Mouse (Mus musculus): ENCODE measurements around the gene Il5ra. TPM values are rescaled to one million over a fixed set of nuclear protein-coding genes. Genes with fewer than 3 reads are reported as not detected.
A peak's percentile ranks its signal among the peaks of the same experiment; 100 is the strongest.

Gene Il5ra
- polyA plus RNA-seq, 1 experiment = not detected

- TF ChIP-seq GATA1 (IDR thresholded peaks at IDR 0.05; ENCODE audit: low read length) = no peak
- TF ChIP-seq TAL1 (IDR thresholded peaks at IDR 0.05; ENCODE audit: low read length) = no peak
- Histone ChIP-seq H3K4me1 (ENCODE audit: control insufficient read depth) (peaks cover 17% of the 10 kb centered on the region), H3K9me3 (ENCODE audit: control insufficient read depth, low read length) (no peaks in the 10 kb centered on the region), H3K4me3 (replicated peaks) (peak within 1 kb of the TSS; percentile 88), H3K36me3 (ENCODE audit: control insufficient read depth) (peaks cover 26% of the 10 kb centered on the region), H3K27me3 (ENCODE audit: control insufficient read depth) (no peaks in the 10 kb centered on the region)
These were observed 19.9 kb upstream of the Il5ra start, which contains the start of gene Trnt1 for GRCm38 (mm10) chr6:106768640-106769289. Gene Trnt1 (plus strand): TSS chr6:106769120.

DNA sequence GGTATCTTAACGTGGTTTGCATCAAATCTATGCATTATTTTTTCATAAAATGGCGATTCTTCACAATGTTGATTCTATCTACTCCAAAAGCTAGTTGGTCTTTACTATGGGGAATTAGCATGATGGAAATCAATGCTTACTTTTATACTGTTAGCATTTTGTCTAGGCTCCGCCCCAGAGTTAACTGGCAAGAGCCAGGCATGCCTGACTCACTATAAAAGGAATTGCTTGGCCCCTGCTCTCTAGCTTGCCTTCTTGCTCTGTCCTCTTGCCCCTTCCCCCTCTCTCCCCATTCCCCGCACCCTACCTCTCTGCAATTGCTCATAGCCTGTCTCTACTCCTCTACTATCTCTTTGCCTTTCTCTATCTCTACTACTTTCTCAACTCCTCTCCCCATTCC is 17.9 kb upstream of the Il5ra start:
- H3K4me3 ChIP-seq (replicated peaks) = no peak overlapping the region
- no peaks in the 10 kb centered on the region for H3K27me3 ChIP-seq (ENCODE audit: control insufficient read depth)
- H3K4me1 ChIP-seq (ENCODE audit: control insufficient read depth) = peaks cover 17% of the 10 kb centered on the region
- H3K36me3 ChIP-seq (ENCODE audit: control insufficient read depth) = peaks cover 6% of the 10 kb centered on the region
- no peaks in the 10 kb centered on the region for H3K9me3 ChIP-seq (ENCODE audit: control insufficient read depth, low read length)
- no peak for TF ChIP-seq GATA1 (IDR thresholded peaks at IDR 0.05; ENCODE audit: low read length)

DNA sequence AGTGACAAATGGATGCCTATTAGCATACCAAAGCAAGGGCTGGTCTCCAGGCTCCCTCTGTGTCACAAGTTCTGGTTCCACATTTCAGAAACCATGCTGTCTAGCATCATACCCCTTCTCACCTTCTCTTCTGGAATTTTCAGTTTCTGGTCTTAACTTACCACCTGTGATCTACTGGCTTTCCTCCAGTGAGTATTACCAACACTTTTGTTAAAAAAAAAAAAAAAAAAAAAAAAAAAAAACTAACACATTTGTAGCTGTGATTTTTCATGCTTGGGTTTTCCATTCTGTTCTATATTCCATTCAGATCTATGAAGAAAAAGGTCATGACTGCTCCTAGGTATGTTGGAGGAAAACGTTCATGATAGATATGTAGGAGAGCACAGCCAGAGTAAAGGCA is 17.1 kb upstream of the Il5ra start:
- H3K4me1 ChIP-seq (ENCODE audit: control insufficient read depth) = peaks cover 17% of the 10 kb centered on the region
- no peaks in the 10 kb centered on the region for H3K9me3 ChIP-seq (ENCODE audit: control insufficient read depth, low read length)
- TF ChIP-seq GATA1 (IDR thresholded peaks at IDR 0.05; ENCODE audit: low read length) = no peak
- H3K27me3 ChIP-seq (ENCODE audit: control insufficient read depth) = no peaks in the 10 kb centered on the region
- no peak overlapping the region for H3K4me3 ChIP-seq (replicated peaks)
- no peaks in the 10 kb centered on the region for H3K36me3 ChIP-seq (ENCODE audit: control insufficient read depth)

GRCm38 (mm10) chr6:106761486-106761885 is 12.6 kb upstream of the Il5ra start:
- TF ChIP-seq TAL1 (IDR thresholded peaks at IDR 0.05; ENCODE audit: low read length) (no peak), GATA1 (IDR thresholded peaks at IDR 0.05; ENCODE audit: low read length) (no peak)
- no peaks in the 10 kb centered on the region for H3K36me3 ChIP-seq (ENCODE audit: control insufficient read depth)
- H3K27me3 ChIP-seq (ENCODE audit: control insufficient read depth) = no peaks in the 10 kb centered on the region
- H3K4me3 ChIP-seq (replicated peaks) = no peak overlapping the region
- no peaks in the 10 kb centered on the region for H3K9me3 ChIP-seq (ENCODE audit: control insufficient read depth, low read length)
- no peaks in the 10 kb centered on the region for H3K4me1 ChIP-seq (ENCODE audit: control insufficient read depth)

DNA sequence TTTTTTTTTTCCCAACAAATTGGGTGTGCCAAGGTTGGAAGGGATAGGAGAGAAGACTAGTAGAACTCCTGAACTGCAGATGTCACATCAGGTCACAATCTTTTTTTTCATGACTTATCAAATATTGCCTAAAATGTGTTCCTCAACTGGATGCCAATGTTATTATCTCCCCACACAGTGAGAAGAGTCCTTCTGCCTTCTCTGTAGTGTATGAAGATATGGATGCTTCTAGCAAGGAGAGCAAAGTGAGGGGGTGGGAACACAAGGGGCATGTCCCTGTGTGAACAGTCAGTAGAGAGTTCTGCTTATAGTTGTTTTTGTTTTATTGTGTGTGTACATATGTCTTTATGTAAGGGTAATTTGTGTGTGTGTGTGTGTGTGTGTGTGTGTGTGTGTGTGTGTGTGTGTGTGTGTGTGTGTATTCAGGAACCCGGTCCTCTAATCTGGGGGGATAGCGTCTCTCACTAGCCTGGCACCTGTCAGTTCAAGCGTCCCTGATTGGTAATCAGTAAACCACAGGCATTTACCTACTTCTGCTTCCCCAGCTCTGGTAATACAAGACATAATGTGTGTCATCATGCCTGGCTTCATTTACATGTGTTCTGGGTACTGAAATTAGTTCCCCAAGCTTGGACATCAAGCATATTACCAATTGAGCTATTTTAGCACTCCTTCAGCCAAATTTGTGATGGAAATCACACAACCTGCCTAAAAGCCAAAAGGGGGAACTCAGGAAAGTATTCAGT is 11.8 kb upstream of the Il5ra start:
- Histone ChIP-seq H3K27me3 (ENCODE audit: control insufficient read depth) (no peaks in the 10 kb centered on the region), H3K9me3 (ENCODE audit: control insufficient read depth, low read length) (no peaks in the 10 kb centered on the region)

DNA sequence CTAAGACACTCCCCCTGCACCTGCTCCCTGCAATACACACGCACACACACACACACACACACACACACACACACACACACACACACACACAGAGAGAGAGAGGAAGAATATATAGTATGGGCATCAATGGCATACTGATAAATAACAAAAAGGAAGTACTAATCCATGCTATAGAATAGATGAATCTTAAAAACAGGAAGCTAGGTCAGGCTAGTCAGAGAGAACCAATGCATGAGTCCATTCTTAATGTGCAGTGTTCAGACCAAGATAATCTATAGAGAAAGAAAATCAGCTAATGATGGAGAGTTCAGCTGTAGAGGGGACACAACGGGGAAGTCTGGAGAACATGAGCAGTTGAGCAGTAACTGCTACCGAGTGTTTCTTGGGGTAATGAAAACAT is 9.5 kb upstream of the Il5ra start:
- Histone ChIP-seq H3K27me3 (ENCODE audit: control insufficient read depth) (no peaks in the 10 kb centered on the region), H3K4me3 (replicated peaks) (no peak overlapping the region), H3K36me3 (ENCODE audit: control insufficient read depth) (no peaks in the 10 kb centered on the region), H3K4me1 (ENCODE audit: control insufficient read depth) (no peaks in the 10 kb centered on the region), H3K9me3 (ENCODE audit: control insufficient read depth, low read length) (no peaks in the 10 kb centered on the region)
- no peak for TF ChIP-seq GATA1 (IDR thresholded peaks at IDR 0.05; ENCODE audit: low read length)
- no peak for TF ChIP-seq TAL1 (IDR thresholded peaks at IDR 0.05; ENCODE audit: low read length)

More for the DNA sequence above, 11.8 kb upstream of the Il5ra start:
- TF ChIP-seq GATA1 (IDR thresholded peaks at IDR 0.05; ENCODE audit: low read length) = no peak
- no peak for TF ChIP-seq TAL1 (IDR thresholded peaks at IDR 0.05; ENCODE audit: low read length)
- H3K4me1 ChIP-seq (ENCODE audit: control insufficient read depth) = no peaks in the 10 kb centered on the region
- H3K36me3 ChIP-seq (ENCODE audit: control insufficient read depth) = no peaks in the 10 kb centered on the region
- no peak overlapping the region for H3K4me3 ChIP-seq (replicated peaks)

- TF ChIP-seq TAL1 (IDR thresholded peaks at IDR 0.05; ENCODE audit: low read length) (no peak), GATA1 (IDR thresholded peaks at IDR 0.05; ENCODE audit: low read length) (no peak)
- no peaks in the 10 kb centered on the region for H3K27me3 ChIP-seq (ENCODE audit: control insufficient read depth)
These were observed 1.5 kb upstream of the Il5ra start for GRCm38 (mm10) chr6:106750291-106750690.

DNA sequence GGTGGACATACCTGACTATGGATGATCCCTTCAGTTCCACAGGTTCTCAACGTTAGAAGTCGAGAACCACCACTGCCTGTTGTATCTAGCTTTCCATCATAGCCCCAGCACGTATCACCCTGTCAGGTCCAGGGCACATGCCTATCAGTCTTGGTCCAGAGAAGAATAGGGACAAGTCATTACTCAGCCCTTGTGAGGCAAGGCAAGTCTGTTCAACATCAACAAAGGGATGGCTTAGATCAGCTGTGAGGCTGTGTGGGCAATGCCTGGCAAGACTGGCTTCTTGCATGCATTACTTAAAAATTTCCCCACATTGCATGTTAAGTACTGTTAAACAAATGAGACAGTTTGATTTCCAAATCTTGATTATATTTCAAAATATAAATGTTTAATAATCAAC is 1.0 kb downstream of the Il5ra start:
- no peaks in the 10 kb centered on the region for H3K4me1 ChIP-seq (ENCODE audit: control insufficient read depth)
- TF ChIP-seq TAL1 (IDR thresholded peaks at IDR 0.05; ENCODE audit: low read length) = no peak

More at GRCm38 (mm10) chr6:106750291-106750690, 1.5 kb upstream of the Il5ra start:
- Histone ChIP-seq H3K36me3 (ENCODE audit: control insufficient read depth) (no peaks in the 10 kb centered on the region), H3K4me1 (ENCODE audit: control insufficient read depth) (no peaks in the 10 kb centered on the region), H3K4me3 (replicated peaks) (no peak overlapping the region), H3K9me3 (ENCODE audit: control insufficient read depth, low read length) (no peaks in the 10 kb centered on the region)

DNA sequence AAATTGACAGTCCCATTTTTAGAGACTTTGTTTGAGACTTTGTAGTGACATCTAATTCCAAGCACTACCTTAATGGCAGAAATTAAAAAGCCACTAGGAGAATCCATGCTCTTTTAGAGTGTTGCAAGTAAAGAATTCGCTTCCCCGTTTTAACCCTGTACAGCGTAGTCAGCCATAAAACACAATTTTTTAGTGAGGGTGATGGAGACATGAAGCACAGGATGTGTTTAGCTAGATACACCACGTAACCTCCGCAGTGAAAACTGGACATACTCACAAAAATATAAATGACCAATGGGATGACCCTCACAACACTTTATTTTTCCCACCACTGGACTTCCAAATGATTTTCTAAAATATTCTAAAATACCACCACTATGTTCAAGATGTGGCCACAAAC is 1.6 kb downstream of the Il5ra start:
- no peak for TF ChIP-seq TAL1 (IDR thresholded peaks at IDR 0.05; ENCODE audit: low read length)
- TF ChIP-seq GATA1 (IDR thresholded peaks at IDR 0.05; ENCODE audit: low read length) = no peak
- Histone ChIP-seq H3K36me3 (ENCODE audit: control insufficient read depth) (no peaks in the 10 kb centered on the region), H3K9me3 (ENCODE audit: control insufficient read depth, low read length) (no peaks in the 10 kb centered on the region)

More for the DNA sequence above, 1.0 kb downstream of the Il5ra start:
- Histone ChIP-seq H3K9me3 (ENCODE audit: control insufficient read depth, low read length) (no peaks in the 10 kb centered on the region), H3K36me3 (ENCODE audit: control insufficient read depth) (no peaks in the 10 kb centered on the region), H3K27me3 (ENCODE audit: control insufficient read depth) (no peaks in the 10 kb centered on the region), H3K4me3 (replicated peaks) (no peak overlapping the region)

More for the DNA sequence above, 1.6 kb downstream of the Il5ra start:
- Histone ChIP-seq H3K4me3 (replicated peaks) (no peak overlapping the region), H3K27me3 (ENCODE audit: control insufficient read depth) (no peaks in the 10 kb centered on the region), H3K4me1 (ENCODE audit: control insufficient read depth) (no peaks in the 10 kb centered on the region)

Data from erythroblast, embryonic 14.5 days (primary cell).